Mouse (Mus musculus) E14TG2a.4 (cell line): Measurements from ENCODE around the gene Akr1c19.

Experiments
- CTCF ChIP-seq: conservative IDR thresholded peaks from 2 replicates; pipeline ENCODE4 v1.5.1; 2014; ENCODE audit warnings: low read length
- NANOG ChIP-seq: IDR thresholded peaks from 2 replicates; pipeline ENCODE4 v1.6.1; 2014; ENCODE audit warnings: borderline replicate concordance, low read length, mixed read lengths
- POU5F1 ChIP-seq: IDR thresholded peaks from 2 replicates; pipeline ENCODE4 v1.6.1; 2014; ENCODE audit warnings: low read length, borderline replicate concordance

GRCm38 (mm10) chr13:4206147-4206903 is 22.2 kb upstream of the Akr1c19 start:
- TF ChIP-seq CTCF: no peak
- no peak for TF ChIP-seq NANOG
- no peak for TF ChIP-seq POU5F1
